Comparison of ENCODE assay signal across 8 mouse cellular contexts in the genomic region with DNA sequence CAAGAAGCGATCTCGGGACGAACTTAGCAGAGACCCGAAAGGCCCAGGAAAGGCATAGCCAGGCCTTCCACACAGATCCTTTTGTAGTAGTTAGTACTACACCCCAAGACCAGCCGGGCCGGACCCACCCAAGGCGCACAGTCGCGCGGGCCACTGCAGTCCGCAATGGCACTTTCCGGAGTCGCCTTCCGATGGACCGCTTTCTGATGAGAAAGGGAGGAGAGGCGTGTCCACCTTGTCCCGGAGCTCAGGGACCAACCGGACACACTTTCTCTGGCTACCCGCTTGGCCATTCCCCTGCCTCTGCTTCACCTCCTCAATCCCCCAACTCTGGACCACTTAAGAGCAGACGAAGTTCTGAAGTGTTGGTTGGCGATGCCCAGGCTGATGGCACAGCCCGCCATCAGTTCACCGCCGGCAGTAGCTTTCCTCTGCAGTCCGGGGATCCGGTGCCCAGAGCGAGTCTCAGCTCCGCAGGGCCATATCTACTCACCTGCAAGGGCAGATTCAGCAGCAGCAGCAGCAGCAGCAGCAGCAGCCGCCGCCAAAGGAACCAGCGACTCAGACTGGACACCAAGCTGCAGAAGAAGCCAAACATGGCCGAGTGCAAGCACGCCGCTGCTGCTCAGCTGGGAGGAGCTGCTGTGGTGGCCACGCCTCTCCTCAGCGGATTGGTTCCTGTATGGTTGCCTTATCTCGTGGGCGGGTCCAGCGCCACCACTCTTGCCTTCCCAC. TPM values are rescaled to one million over a fixed set of nuclear protein-coding genes. Genes with fewer than 3 reads are reported as not detected.
A peak's percentile ranks its signal among the peaks of the same experiment; 100 is the strongest.
DNase-seq lines count a peak whose midpoint lies in the region; ATAC-seq and TF ChIP-seq lines count a peak whose summit lies in the region.

A gene (minus strand): TSS at position 628 of the 735 bp plus-strand sequence.

- peak within 1 kb of the TSS; percentile 76 for H3K9ac ChIP-seq in embryonic facial prominence, embryonic 14.5 days (ENCODE audit: low read depth, low read length)
- peak within 1 kb of the TSS; percentile 33 for H3K9ac ChIP-seq in heart, adult 2 months (ENCODE audit: low read depth, low read length)
- peak within 1 kb of the TSS; percentile 66 for H3K9ac ChIP-seq in limb, embryonic 12.5 days (replicated peaks)
- H3K9ac ChIP-seq in midbrain, embryonic 14.5 days (replicated peaks; ENCODE audit: low read length): peak within 1 kb of the TSS; percentile 61

- no peak for TF ChIP-seq CTCF in bone marrow, adult 2 months (IDR thresholded peaks at IDR 0.05; ENCODE audit: control insufficient read depth, insufficient read depth, low read length)
- TF ChIP-seq CTCF in heart, adult 2 months (IDR thresholded peaks at IDR 0.05): no peak
- TF ChIP-seq CTCF in kidney, adult 2 months (conservative IDR thresholded peaks at IDR 0.05; ENCODE audit: insufficient read depth, insufficient read length, low read depth, low read length): no peak

- H3K9me3 ChIP-seq in embryonic facial prominence, embryonic 14.5 days (ENCODE audit: control insufficient read depth, low read length): peaks cover 4% of the 10 kb centered on the region; the same call in 1 of the 2 replicates
- peaks cover 13% of the 10 kb centered on the region; the same call in 1 of the 2 replicates for H3K9me3 ChIP-seq in limb, embryonic 12.5 days
- H3K9me3 ChIP-seq in midbrain, embryonic 14.5 days (ENCODE audit: control insufficient read depth, low read length): no peaks in the 10 kb centered on the region

- no peaks in the 10 kb centered on the region; the same call in 1 of the 2 replicates for H3K4me1 ChIP-seq in bone marrow, adult 2 months (ENCODE audit: control insufficient read depth, insufficient read depth, low read length)
- H3K4me1 ChIP-seq in embryonic facial prominence, embryonic 14.5 days (ENCODE audit: control insufficient read depth, insufficient read depth, low read length): no peaks in the 10 kb centered on the region
- no peaks in the 10 kb centered on the region for H3K4me1 ChIP-seq in heart, adult 2 months (ENCODE audit: control insufficient read depth, insufficient read depth, low read length)
- no peaks in the 10 kb centered on the region for H3K4me1 ChIP-seq in kidney, adult 2 months (ENCODE audit: control insufficient read depth, insufficient read depth, low read length)
- H3K4me1 ChIP-seq in limb, embryonic 12.5 days (replicated peaks): no peaks in the 10 kb centered on the region
- no peaks in the 10 kb centered on the region for H3K4me1 ChIP-seq in midbrain, embryonic 14.5 days (ENCODE audit: control insufficient read depth, insufficient read depth, low read length)

- H3K4me2 ChIP-seq in embryonic facial prominence, embryonic 14.5 days (ENCODE audit: low read depth, low read length): peak within 1 kb of the TSS; percentile 84
- H3K4me2 ChIP-seq in limb, embryonic 12.5 days: peak within 1 kb of the TSS; percentile 82
- H3K4me2 ChIP-seq in midbrain, embryonic 14.5 days (ENCODE audit: low read length): peak within 1 kb of the TSS; percentile 85

- TF ChIP-seq EP300 in heart, adult 2 months (IDR thresholded peaks at IDR 0.05; ENCODE audit: insufficient read depth, low read depth, low read length): no peak

- TF ChIP-seq POLR2A in bone marrow, adult 2 months (IDR thresholded peaks at IDR 0.05; ENCODE audit: borderline replicate concordance, control insufficient read depth, low read depth, low read length): peak; percentile 38; the same call in 1 of the 2 replicates
- peak; percentile 37; the same call in 1 of the 2 replicates for TF ChIP-seq POLR2A in heart, adult 2 months (IDR thresholded peaks at IDR 0.05; ENCODE audit: insufficient read depth, low read depth, low read length)
- no peak for TF ChIP-seq POLR2A in kidney, adult 2 months (IDR thresholded peaks at IDR 0.05; ENCODE audit: low read depth, low read length)

- intact Hi-C loops in heart, adult 2 months (cut with DNase I): loop anchor here (1.0 kb wide), 1 partner anchor 49 kb away; a partner anchor contains a TSS

- WGBS in bone marrow, adult 2 months: 7% methylated on average over 39 of the region's 39 CpGs
- WGBS in embryonic facial prominence, embryonic 14.5 days: 4% methylated on average over 34 of the region's 39 CpGs
- 5% methylated on average over 39 of the region's 39 CpGs for WGBS in heart, adult 2 months
- 5% methylated on average over 39 of the region's 39 CpGs for WGBS in kidney, adult 2 months
- WGBS in limb, embryonic 12.5 days: 2% methylated on average over 39 of the region's 39 CpGs
- 3% methylated on average over 39 of the region's 39 CpGs for WGBS in midbrain, embryonic 14.5 days

- no peak within 1 kb of the TSS for H3K27ac ChIP-seq in bone marrow, adult 2 months (ENCODE audit: control insufficient read depth, insufficient read depth, low read depth, low read length, poor library complexity)
- H3K27ac ChIP-seq in embryonic facial prominence, embryonic 14.5 days (replicated peaks; ENCODE audit: low read depth, low read length): no peak within 1 kb of the TSS
- H3K27ac ChIP-seq in heart, adult 2 months: peak within 1 kb of the TSS; percentile 36; the same call in 1 of the 2 replicates
- H3K27ac ChIP-seq in kidney, adult 2 months (ENCODE audit: insufficient read depth, low read depth, low read length): 0 out of 2 replicates have a peak within 1 kb of the TSS, but pooled peaks have one; percentile 14
- H3K27ac ChIP-seq in limb, embryonic 12.5 days: 0 out of 2 replicates have a peak within 1 kb of the TSS, but pooled peaks have one; percentile 17
- peak within 1 kb of the TSS; percentile 37; the same call in 1 of the 2 replicates for H3K27ac ChIP-seq in midbrain, embryonic 14.5 days (replicated peaks; ENCODE audit: low read depth, low read length)

- no peaks in the 10 kb centered on the region for H3K79me2 ChIP-seq in heart, adult 2 months (replicated peaks; ENCODE audit: control insufficient read depth, insufficient read depth, low read length)

- H3K36me3 ChIP-seq in embryonic facial prominence, embryonic 14.5 days (ENCODE audit: control insufficient read depth, insufficient read depth, low read length): no peaks in the 10 kb centered on the region
- no peaks in the 10 kb centered on the region for H3K36me3 ChIP-seq in heart, adult 2 months (ENCODE audit: control insufficient read depth, insufficient read depth, low read length)
- H3K36me3 ChIP-seq in kidney, adult 2 months (ENCODE audit: control insufficient read depth, insufficient read depth, low read length): no peaks in the 10 kb centered on the region
- H3K36me3 ChIP-seq in limb, embryonic 12.5 days: no peaks in the 10 kb centered on the region
- no peaks in the 10 kb centered on the region for H3K36me3 ChIP-seq in midbrain, embryonic 14.5 days (ENCODE audit: control insufficient read depth, insufficient read depth, low read length)

- peak; percentile 99 for ATAC-seq in embryonic facial prominence, embryonic 14.5 days (ENCODE audit: low read depth)
- peak; percentile 92 for ATAC-seq in limb, embryonic 12.5 days (ENCODE audit: insufficient number of reproducible peaks, insufficient read depth, low FRiP score, low TSS enrichment, low read depth)
- ATAC-seq in midbrain, embryonic 14.5 days (ENCODE audit: low FRiP score, low TSS enrichment): peak; percentile 90

- no peaks in the 10 kb centered on the region for H3K27me3 ChIP-seq in embryonic facial prominence, embryonic 14.5 days (replicated peaks; ENCODE audit: control insufficient read depth, insufficient read depth, low read length)
- no peaks in the 10 kb centered on the region for H3K27me3 ChIP-seq in heart, adult 2 months (ENCODE audit: control insufficient read depth, insufficient read depth, low read length)
- H3K27me3 ChIP-seq in kidney, adult 2 months (replicated peaks; ENCODE audit: control insufficient read depth, insufficient read depth, low read length): no peaks in the 10 kb centered on the region
- no peaks in the 10 kb centered on the region for H3K27me3 ChIP-seq in limb, embryonic 12.5 days
- no peaks in the 10 kb centered on the region for H3K27me3 ChIP-seq in midbrain, embryonic 14.5 days (ENCODE audit: control insufficient read depth, insufficient read depth, low read length)

- H3K4me3 ChIP-seq in bone marrow, adult 2 months (replicated peaks; ENCODE audit: control insufficient read depth, low read depth, low read length): peak within 1 kb of the TSS; percentile 66
- peak within 1 kb of the TSS; percentile 70 for H3K4me3 ChIP-seq in embryonic facial prominence, embryonic 14.5 days (ENCODE audit: low read depth, low read length)
- H3K4me3 ChIP-seq in heart, adult 2 months: peak within 1 kb of the TSS; percentile 53
- H3K4me3 ChIP-seq in kidney, adult 2 months (ENCODE audit: insufficient read depth, low read depth, low read length): peak within 1 kb of the TSS; percentile 77
- H3K4me3 ChIP-seq in limb, embryonic 12.5 days (replicated peaks): peak within 1 kb of the TSS; percentile 71
- H3K4me3 ChIP-seq in midbrain, embryonic 14.5 days (replicated peaks; ENCODE audit: low read depth, low read length): peak within 1 kb of the TSS; percentile 60

- DNase-seq in 3T3-L1 (ENCODE audit: low read depth, low spot score): peak; percentile 92
- DNase-seq in embryonic facial prominence, embryonic 14.5 days (ENCODE audit: low spot score): peak; percentile 94
- peak; percentile 83 to 86 for DNase-seq in heart, adult 2 months
- peak; percentile 89 for DNase-seq in kidney, adult 2 months
- peak; percentile 90 for DNase-seq in midbrain, embryonic 14.5 days
- DNase-seq in spleen, adult 12 weeks (ENCODE audit: low spot score): peak; percentile 67

RNA-seq across cellular contexts. Expression of the gene that starts here (rescaled TPM):
- 0.57 TPM in 1 of 2 replicates, not detected in the other for polyA plus RNA-seq in bone marrow, adult 2 months (2011; ENCODE audit: insufficient read depth, insufficient read length, low replicate concordance, missing spikeins)
- 9.1 and 11.0 TPM in 2 replicates for polyA plus RNA-seq in embryonic facial prominence, embryonic 14.5 days (2014; fragmentation: Nextera tagmentation; extraction: Ambion mirVana)
- 1 to 10 TPM; 1.4 to 2.3 TPM for total RNA-seq in heart, adult 2 months (2021)
- 3.2 and 5.6 TPM in 2 replicates for polyA plus RNA-seq in heart, adult 2 months (2012; rRNA removed)
- polyA plus RNA-seq in kidney, adult 2 months (2012; rRNA removed): 5.4 and 5.6 TPM in 2 replicates
- 11.4 and 12.8 TPM in 2 replicates for polyA plus RNA-seq in limb, embryonic 12.5 days (2016; fragmentation: Nextera tagmentation; extraction: Ambion mirVana)
- polyA plus RNA-seq in midbrain, embryonic 14.5 days (2014; fragmentation: Nextera tagmentation; extraction: Ambion mirVana): 4.3 and 5.5 TPM in 2 replicates

Comparison
In these comparisons a context has a peak if more than half of its experiments do, and no peak if none do; other contexts are left out.
1. H3K27ac ChIP-seq: peak in heart, adult 2 months (single experiment), kidney, adult 2 months (single experiment), limb, embryonic 12.5 days (single experiment) and midbrain, embryonic 14.5 days (single experiment); none in bone marrow, adult 2 months (single experiment) and embryonic facial prominence, embryonic 14.5 days (single experiment).
2. Peak in every context shown above with its lines, with median percentiles within 50 percentile points of each other: DNase-seq, H3K4me3 ChIP-seq, ATAC-seq, H3K4me2 ChIP-seq and H3K9ac ChIP-seq.